Mouse (Mus musculus): ENCODE data around the gene Vav2.

The Vav2 gene

DNA sequence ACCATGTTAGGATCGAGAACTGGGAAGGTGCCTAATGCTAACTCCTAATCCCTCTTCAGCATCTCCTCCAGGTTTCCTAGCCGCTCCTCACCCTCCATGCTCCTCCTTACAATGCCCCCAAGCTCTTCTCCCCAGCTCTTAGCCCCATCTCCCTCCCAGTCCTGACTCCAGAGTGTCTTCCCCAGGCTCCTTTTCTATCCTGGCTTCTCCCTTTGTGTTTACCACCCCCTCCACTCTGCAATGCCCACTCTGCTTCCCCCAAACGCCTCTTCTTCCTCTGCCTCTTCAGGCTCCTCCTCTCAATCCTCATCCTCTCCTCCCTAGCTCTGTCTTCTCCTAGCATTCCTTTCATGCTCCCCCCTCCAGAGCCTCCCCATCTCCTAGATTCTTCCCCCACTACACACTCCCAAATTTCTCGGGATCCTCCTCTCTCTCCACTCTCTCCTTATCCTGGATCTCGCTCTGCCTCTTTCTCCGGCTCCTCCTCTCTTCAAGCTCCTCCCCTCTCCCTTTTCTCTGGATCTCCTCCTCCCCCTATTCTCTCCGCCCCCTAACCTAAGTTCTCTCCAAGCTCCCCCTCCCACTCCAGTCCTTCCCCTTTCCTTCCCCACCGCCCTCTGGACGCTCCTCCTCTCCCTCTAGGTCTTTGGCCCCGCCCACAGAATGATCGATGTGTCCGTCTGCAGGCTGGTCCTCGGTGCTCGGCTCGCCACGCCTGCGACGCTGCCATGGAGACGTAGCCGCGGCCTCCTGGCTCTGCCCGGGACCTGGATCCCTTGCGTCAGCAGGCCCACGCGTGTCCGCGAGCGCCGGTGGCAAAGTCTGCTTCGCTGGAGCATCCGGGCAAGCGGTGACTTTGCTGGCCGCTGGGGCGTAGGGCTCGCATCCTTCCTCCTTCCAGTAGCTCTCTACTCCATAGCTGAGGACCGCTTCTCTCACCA is 15.2 kb upstream of the Vav2 start, which contains the start of gene Brd3os:
Brd3os (plus strand) TSS at position 558 of the 941 bp plus-strand sequence.
- DNase-seq, result peak; percentile 100

DNA sequence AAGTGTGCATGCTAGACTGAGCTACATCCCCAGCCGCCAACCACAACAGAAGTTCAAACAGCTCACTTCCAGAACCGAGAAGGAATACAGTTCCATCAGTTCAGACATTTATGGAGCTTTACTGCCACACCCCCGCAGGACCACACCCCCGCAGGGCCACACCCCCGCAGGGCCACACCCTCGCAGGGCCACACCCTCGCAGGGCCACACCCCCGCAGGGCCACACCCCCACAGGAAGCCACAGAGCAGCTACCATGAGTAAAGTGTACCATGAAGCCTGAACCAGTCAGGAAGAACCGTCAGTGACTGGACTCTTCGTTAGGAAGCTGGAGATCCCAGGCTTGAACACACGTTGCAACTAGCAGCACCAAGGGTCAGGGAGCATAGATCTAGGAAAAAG is 11.4 kb upstream of the Vav2 start:
- no peak for DNase-seq

DNA sequence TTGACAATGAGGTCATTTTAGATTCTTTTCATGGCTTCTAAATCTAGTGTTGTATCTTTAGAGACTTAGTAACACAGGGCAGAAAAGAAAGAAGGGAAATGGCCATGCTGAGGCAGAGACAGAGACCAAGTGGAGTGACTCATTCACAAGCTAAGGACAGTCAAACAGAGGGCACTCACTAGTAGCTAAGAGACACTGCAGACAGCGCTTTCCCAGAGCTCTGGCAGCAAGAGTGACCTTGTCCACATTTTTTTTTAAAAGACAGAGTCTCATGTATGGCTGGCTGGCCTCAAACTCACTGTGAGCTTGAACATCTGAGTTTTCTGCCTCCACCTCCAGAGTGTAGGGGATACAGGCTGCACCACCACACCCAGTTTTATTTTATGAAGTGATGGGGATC is 11.0 kb upstream of the Vav2 start:
- DNase-seq, result no peak

DNA sequence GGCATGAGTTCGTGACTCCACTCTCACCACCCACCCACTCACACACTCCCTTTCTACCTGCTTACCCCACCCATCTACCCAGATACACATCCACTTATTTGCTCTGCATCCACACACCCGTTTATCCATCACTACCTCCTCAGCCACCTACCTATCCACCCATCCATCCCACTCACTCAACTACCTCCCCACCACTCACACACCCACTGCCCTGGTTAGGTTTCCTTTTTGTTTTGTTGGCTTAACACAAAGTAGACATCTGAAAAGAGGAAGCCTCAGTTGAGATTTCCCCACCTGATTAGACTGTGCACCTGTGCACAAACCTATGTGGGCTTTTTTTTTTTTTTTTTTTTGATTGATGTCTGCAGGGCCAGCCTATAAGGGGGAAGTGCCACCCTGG is 5.8 kb upstream of the Vav2 start:
- no peak for DNase-seq

DNA sequence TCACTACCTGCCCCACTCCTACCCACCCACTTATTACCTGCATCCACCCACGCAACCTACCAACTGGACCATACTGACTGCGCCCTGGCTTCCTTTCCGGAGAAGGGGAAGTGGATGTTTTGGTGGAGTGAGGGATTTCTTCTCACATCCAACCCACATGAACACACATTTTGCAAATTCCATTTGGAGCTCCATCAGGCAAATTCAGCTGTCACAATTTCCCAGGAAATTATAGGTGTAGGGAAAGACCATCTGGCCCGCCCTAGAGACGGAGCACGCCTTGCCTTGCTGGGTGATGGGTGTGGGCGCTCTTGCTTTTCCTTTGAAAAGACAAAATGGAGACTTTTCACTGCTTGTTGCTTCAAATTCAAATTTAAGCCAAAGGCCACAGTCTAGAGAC is 3.8 kb upstream of the Vav2 start:
- no peak for DNase-seq

DNA sequence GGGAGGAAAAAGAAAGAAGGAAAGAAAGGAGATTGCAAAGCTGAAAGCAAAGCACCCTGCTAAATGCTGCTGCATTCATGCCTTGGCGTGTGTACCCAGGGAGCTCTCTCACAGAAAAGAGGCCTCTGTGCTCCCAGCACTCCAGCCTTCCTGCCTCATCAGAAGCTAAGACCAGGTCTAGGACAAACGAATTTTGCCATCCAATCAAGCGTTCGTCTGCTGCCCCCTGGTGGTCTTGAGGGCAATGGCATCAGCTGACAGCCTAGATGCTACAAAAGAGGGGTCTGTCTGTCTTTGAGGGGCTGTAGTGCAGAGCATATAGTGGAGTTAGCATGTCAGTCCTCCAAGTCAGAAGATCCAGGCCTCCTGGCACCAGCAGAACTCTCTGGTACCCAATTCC is 1.2 kb upstream of the Vav2 start:
- DNase-seq, result peak; percentile 91

DNA sequence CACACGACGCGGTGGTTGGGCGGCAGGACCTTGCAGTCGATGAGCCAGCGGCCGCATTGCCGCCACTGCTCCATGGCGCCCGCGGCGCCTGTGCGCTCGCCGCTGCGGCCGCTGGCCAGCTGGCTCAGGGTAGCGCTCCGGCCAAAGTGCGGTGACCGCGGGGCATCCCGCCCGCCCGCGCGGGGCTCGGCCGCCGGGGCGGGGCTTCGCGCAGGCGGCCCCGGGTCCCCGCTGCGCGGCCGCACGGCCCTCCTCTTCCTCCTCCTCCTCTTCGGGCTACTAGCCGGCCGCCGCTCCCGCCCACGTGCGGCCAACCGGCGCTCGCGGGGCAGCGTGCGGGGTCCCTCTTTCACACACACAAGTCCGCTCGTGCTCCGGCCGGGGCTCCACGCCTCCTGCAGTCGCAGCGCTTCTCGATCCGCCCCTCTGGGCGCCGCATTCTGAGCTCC is 403 bp downstream of the Vav2 start:
- DNase-seq, result peak; percentile 72

DNA sequence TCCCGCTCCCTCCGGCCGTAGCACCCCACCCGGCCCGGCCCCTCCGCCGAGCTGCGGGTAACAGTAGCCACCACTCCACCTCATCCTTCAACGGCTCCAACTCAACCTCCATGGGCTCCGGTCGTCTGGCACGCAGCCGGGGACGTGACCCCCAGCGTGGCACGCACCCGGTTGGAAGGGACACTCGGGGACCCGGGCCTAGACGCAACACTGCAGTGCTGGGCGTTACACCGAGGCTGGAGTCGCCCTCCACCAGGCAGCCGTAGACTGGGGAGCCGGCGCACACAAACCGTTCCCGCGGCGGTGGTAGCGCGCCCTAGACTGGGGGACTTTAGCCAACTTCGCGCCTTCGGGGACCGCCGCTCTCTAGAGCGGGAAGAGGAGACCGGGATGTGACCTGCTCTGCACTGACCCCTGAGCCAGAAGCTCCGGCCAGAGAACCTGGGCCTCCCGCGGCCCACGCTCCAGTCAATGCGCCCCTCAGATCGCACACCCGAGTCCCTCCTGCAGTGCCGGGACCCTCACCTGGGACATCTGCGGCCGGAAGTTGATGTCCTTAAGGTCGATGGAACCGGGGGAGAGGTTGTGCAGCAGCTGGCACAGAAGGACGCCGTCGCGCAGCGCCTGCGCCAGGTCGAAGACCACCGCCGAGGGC is 955 bp downstream of the Vav2 start:
- peak; percentile 52 for DNase-seq

DNA sequence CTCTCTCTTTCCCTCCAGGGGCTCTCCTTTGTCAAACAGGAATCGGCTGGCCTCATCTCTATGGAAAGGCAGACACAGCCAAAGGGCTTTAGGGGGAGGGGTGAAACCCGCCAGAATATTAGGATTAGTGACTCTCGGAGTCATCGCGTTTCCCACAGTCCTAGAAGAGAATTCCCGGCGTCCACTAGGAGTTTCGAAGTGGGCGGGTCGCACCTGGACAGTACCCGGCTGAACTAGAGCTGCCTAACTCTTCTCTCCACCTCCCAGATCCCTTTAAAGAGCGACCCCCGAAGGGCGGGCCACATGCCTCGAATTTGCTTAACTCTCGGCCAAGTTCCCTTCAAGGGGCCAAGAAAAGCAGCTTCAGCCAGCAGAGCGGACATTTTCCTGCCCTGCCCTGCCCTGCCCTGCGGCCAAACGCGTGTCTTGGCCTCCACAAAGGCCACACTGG is 1.6 kb downstream of the Vav2 start:
- DNase-seq, result peak; percentile 87

DNA sequence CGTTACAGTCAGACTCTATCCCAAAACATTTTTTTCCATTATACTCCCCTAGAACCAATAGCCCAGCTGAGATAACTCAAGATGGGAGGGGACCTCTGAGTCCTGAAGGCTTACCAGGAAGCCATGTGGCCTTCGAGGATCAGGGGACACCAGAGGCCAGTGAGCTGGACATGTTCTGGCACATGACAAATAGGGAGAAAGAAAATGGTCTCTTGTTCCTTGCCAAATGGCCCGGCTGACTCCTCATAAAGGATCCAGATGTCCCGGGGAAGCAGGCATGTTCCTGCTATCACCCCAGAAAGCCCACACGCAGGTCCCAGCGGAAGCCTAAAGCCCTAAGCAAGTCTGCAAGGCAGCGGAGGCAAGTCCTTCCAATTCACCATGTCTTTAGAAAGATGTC is 3.2 kb downstream of the Vav2 start:
- no peak for DNase-seq

DNA sequence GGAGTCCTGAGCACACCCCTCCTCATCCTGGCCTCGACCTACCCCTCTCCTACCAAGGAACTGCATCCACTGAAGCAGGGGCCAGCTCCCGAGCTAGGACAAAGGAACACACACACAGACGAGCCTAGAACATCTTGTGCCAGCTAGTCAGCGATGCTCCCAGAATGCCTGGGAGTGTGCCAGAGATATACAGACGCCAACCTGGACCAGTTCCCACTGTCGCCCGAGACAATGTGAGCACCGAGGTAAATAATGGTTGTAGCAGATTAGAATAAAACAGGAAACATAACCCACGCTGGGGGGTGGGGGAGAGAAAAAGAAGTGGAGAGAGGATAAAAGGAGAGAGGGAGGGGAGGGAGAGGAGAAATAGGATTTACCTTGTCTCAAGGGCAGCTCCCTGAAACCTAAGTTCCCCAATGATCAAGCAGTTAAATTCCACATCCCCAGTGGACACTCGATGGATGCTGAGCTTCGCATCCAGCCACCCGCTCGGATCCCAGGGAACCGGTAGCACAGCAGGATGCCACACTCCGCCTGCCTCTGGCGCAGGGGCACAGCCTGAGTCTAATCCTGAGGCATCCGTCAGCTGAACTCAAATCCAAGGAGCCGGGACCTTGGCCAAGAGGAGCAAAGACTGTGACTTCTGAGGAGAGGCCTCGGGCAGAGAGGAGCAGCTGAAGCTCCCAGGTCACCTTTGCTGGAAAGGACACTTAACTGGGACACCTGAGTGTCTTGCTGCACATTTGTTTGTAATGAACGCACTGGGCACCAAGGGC is 5.4 kb downstream of the Vav2 start:
- DNase-seq, result no peak

DNA sequence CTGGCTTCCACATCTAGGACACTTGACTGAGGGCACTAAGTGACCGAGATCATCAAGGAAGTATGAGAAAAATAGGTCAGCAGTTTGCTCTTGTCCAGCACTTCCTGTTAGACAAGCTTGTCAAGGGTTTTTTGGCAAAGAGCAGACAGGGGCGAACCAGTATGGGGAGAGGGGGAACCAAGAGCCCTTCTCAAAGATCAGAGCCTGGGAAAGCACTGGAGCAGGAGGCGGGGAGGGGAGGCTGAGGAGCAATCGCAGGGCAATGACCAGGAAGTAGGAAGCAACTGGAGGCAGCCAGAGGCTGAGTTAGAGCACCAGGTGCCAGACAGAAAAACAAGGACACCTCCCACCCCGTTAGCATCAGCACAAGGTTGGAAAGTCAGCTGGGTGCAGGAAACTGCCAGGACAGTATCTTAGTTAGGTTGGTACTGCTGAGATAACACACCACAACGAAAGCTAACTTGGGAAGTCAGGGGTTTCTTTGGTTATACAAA is 8.2 kb downstream of the Vav2 start:
- DNase-seq, result no peak

DNA sequence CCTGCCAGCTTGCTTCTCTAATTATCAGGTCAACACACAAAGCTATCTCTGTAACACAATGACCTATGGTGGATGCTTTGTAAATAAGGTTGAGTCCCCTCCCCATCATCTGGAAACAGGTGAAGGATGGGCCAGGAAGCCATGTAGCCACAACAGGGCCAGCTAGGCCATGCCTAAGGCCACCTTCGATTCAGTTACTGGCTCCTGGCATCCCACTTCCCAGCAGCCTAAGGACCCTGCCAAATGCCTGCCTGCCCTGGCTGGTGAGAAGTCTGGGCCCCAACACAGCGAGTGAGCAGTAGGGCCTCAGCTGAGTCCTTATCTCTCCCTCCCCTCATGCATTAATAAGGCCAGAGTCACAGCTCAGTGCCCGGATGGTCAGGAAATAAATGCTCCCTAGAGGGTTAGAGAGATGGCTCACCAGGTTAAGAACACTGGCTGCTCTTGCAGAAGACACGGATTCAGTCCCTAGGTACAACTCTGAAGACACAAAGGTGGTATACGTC is 9.1 kb downstream of the Vav2 start:
- no peak for DNase-seq

DNA sequence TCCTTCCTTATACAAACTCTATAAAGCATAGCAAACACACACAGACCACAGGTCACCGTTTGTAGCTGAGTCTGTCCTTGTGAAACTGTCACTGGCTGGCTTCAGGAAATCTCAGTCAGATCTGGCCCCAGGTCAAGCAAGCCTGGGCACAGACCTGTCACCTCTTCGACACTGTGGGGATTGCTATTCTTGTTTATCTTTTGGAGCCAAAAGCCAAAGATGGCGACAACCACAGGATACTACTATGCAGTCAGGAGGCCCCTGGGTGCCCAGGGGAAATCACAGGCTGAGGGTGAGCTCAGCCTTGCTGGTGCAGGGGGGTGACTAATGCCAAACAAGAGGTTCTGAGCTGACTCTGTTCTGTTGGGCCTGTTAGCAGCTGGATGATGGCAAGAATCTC is 10.4 kb downstream of the Vav2 start:
- no peak for DNase-seq

DNA sequence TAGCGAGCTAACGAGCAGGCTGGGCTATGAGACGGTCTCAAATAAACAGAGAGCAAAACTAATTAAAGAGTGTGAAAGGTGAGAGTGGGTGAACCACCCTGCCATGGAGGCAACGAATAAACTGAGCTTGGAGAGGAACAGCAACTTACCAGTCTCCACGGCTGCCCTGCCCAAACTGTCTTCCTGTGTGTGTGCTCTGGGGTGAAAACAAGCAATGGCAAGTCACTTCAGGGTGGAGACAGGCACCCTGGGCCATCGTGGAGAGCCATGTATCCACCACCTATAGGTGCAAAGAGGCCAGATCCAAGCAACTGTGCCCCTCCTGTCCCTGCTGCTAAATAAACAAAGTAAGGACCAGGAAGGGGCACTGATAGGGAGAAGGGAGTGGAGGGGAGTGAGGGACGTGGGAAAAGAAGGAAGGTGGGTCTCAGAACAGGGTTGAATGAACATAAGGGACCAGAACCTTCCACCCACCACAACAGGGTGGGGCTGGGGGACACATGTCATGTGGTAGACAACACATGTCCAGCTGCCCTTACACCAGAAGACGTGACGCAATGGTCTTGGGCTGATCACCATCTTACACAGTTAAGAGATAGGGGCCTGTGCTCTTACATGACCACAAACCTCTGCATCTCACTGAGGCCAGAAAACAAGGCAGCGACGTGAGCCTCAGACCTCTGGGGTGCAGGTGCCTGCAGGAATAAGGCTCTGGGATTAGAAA is 11.6 kb downstream of the Vav2 start:
- DNase-seq, result no peak

DNA sequence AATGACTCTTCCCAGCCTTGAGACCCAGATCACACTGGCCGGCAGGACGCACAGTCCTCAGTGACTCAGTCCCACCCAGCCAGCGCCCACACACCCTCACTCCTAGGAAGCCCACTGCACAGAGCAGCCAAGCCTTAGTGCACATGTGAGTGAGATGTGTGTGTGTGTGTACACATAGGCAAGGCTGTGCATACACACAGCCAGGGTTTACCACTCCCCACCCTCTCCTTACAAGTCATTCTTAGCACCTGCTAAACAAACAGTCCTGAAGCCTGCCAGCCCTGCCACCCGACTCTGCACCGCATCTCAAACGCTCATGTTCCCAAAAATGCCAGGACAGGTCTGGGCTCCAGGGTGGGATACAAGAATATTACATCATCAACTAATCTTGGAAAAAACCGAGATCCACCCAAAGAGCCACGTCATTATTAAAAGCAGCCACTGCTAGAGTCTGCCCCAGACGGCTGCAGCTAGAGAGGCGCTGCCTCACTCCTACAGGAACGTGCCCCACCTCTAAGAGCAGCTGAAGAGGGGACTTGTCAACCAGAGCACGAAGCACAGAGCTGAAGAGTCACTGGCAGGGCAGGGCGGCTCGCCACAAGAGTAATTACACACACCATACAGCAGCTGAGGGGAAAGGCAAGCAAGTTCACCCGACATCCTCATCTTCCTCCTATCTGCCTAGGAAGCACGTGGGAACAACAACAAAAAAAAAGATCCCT is 12.7 kb downstream of the Vav2 start:
- peak; percentile 59 for DNase-seq

DNA sequence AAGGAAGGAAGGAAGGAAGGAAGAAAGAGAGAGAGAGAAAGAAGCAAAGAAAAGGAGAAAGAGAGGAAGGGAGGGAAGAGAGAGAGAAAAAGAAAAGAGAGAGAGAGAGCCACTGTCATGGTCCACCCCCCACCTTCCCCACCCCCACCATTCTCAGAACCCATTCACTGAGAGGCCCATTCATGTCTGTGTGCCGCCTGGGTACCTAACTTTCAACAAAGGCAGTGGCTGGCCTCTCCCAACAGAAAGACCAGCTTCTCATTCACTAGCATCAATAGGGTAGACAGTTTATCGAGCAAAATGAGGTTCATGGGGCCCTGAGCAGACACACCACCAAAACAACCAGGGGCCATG is 13.3 kb downstream of the Vav2 start:
- peak; percentile 56 for DNase-seq

DNA sequence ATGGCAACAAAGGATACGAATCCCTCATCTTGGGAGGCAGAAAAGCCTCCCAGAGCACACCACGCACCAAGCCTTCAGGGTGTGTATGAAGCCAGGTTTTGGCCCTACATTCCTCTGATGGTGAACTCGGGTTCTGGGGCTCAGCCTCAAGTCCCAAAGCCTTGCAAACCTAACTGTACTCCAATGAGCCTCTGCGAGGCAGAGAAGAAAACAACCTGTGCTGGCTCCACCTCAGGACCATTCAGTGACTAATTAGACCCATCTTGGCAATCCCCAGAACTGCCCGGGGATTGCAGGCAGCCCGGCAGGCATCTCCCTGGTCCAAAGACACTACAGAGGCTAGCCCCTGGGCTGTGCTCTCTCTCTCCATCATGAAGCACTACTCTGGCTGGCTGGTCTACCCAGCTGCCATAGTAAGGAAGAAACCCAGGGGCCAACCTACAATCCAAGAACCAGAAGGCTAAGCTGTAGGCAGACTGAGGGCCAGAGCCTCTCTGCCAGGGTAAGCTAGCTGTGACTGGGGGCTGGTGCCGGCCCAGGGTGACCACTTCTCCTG is 14.5 kb downstream of the Vav2 start:
- DNase-seq, result peak; percentile 48

DNA sequence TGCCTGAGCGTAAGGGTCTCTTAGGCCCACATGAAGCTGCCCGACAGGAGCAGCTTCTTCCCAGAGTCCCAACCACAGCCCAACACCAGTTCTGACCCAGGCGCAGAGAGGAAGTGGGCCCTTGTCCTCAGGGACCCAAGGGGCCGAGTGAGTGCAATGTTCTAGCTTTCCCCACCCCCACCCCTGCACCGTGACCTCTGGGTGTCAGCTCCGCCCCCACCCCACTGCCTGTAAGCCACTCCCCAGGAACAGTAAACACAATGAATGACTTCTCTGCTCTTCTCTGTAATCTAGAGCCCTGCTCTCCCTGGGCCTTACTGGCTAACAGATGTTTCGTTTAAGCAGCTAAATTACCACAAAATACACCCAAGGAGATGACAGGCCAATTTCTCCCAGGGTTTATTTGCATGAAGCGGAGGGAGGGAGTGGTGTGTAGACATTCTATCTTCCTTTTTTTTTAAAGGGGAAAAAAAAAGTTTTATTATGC is 15.1 kb downstream of the Vav2 start:
- DNase-seq, result peak; percentile 75

DNA sequence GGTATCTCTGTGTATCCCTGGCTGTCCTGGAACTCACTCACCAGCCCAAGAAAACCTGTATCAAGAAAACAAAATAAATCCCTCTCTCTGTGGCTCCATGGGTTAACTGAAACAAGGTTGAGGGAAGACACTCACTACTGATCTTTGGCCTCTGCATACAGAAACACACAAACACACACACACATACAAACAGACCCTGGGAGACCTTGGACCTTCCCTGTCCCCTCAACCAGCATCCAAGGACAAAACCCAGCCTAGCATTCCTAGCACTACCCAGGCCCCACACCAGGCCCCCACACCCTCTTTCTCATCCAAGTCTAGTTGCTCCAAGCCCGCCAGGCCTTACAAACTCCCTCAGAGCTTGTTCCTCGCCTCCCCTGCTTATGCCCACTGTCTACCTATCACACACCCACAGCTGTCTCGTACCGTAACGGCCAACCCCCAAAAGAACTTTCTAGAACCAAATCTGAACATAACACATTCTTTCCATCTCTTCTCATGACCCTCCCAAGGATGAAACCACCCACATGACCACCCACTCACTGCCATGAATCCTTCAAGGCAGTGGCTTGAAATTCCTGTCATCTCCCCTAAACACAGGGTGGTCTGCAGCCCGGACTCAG is 16.2 kb downstream of the Vav2 start:
- no peak for DNase-seq

DNA sequence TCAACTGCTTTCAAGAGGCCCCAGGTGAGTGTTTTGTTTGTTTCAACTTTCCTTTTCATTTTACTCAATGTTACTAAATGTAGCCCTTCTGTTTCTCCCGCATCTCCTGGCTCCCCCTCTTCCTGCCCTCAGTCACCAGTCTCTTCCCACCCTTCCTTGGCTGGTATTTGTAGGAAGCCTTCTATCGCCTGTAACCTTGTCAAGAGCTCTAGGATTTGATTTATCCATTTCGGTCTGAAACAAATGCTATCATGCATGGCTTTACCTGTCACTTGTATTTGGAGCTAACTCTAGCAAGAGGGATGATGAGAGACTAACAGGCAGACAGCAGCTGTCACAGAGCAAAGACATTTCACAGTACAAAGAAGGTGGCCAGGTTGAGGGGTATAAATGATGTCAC is 18.6 kb downstream of the Vav2 start:
- DNase-seq, result no peak

Measured in embryo, embryonic 11 days (tissue).